Mouse (Mus musculus): ENCODE results near the gene Birc5. TPM values are rescaled to one million over a fixed set of nuclear protein-coding genes. Genes with fewer than 3 reads are reported as not detected.
A peak's percentile ranks its signal among the peaks of the same experiment; 100 is the strongest.

Birc5 gene
- polyA plus RNA-seq, 1 experiment = 69.8 TPM

GRCm38 (mm10) chr11:117870688-117871365 is 21.8 kb downstream of the Birc5 start:
- peaks cover 30% of the 10 kb centered on the region for H3K36me3 ChIP-seq (replicated peaks; ENCODE audit: low read length)
- TF ChIP-seq FLI1 (IDR thresholded peaks at IDR 0.05; ENCODE audit: low read length) = no peak
- no peak for TF ChIP-seq GATA1 (IDR thresholded peaks at IDR 0.05; ENCODE audit: borderline replicate concordance, low read length)
- peaks cover 48% of the 10 kb centered on the region for H3K4me1 ChIP-seq
- H3K9me3 ChIP-seq = no peaks in the 10 kb centered on the region
- H3K4me3 ChIP-seq (replicated peaks) = peak overlapping the region; percentile 31
- H3K27me3 ChIP-seq (replicated peaks) = peaks cover 36% of the 10 kb centered on the region

GRCm38 (mm10) chr11:117871376-117871775 is 22.3 kb downstream of the Birc5 start:
- H3K4me1 ChIP-seq = peaks cover 52% of the 10 kb centered on the region
- no peaks in the 10 kb centered on the region for H3K9me3 ChIP-seq
- H3K36me3 ChIP-seq (replicated peaks; ENCODE audit: low read length) = peaks cover 30% of the 10 kb centered on the region
- H3K27me3 ChIP-seq (replicated peaks) = peaks cover 30% of the 10 kb centered on the region
- no peak overlapping the region for H3K4me3 ChIP-seq (replicated peaks)
- TF ChIP-seq FLI1 (IDR thresholded peaks at IDR 0.05; ENCODE audit: low read length) = no peak
- no peak for TF ChIP-seq GATA1 (IDR thresholded peaks at IDR 0.05; ENCODE audit: borderline replicate concordance, low read length)

- no peaks in the 10 kb centered on the region for H3K9me3 ChIP-seq
- H3K36me3 ChIP-seq (replicated peaks; ENCODE audit: low read length) = peaks cover 29% of the 10 kb centered on the region
- peak overlapping the region; percentile 91 for H3K4me3 ChIP-seq (replicated peaks)
- peaks cover 27% of the 10 kb centered on the region for H3K27me3 ChIP-seq (replicated peaks)
- peaks cover 58% of the 10 kb centered on the region for H3K4me1 ChIP-seq
- no peak for TF ChIP-seq FLI1 (IDR thresholded peaks at IDR 0.05; ENCODE audit: low read length)
- no peak for TF ChIP-seq GATA1 (IDR thresholded peaks at IDR 0.05; ENCODE audit: borderline replicate concordance, low read length)
Observed at GRCm38 (mm10) chr11:117871911-117872584, 23.0 kb downstream of the Birc5 start.

- Histone ChIP-seq H3K4me3 (replicated peaks) (peak within 1 kb of the TSS; percentile 91), H3K4me1 (peaks cover 68% of the 10 kb centered on the region), H3K27me3 (replicated peaks) (peaks cover 20% of the 10 kb centered on the region)
Observed at GRCm38 (mm10) chr11:117872861-117873608, 24.0 kb downstream of the Birc5 start, which contains the start of gene Tha1. Gene Tha1 (minus strand): TSS chr11:117873481.

GRCm38 (mm10) chr11:117874419-117874818 is 25.4 kb downstream of the Birc5 start:
- H3K4me3 ChIP-seq (replicated peaks) = no peak overlapping the region
- H3K27me3 ChIP-seq (replicated peaks) = peaks cover 12% of the 10 kb centered on the region
- H3K9me3 ChIP-seq = no peaks in the 10 kb centered on the region
- peaks cover 82% of the 10 kb centered on the region for H3K4me1 ChIP-seq
- TF ChIP-seq GATA1 (IDR thresholded peaks at IDR 0.05; ENCODE audit: borderline replicate concordance, low read length) = no peak
- TF ChIP-seq FLI1 (IDR thresholded peaks at IDR 0.05; ENCODE audit: low read length) = no peak
- peaks cover 6% of the 10 kb centered on the region for H3K36me3 ChIP-seq (replicated peaks; ENCODE audit: low read length)

More at GRCm38 (mm10) chr11:117872861-117873608, 24.0 kb downstream of the Birc5 start, which contains the start of gene Tha1:
- no peak for TF ChIP-seq FLI1 (IDR thresholded peaks at IDR 0.05; ENCODE audit: low read length)
- no peak for TF ChIP-seq GATA1 (IDR thresholded peaks at IDR 0.05; ENCODE audit: borderline replicate concordance, low read length)
- Histone ChIP-seq H3K36me3 (replicated peaks; ENCODE audit: low read length) (peaks cover 20% of the 10 kb centered on the region), H3K9me3 (no peaks in the 10 kb centered on the region)

- Histone ChIP-seq H3K4me1 (peaks cover 86% of the 10 kb centered on the region), H3K27me3 (replicated peaks) (peaks cover 17% of the 10 kb centered on the region), H3K36me3 (replicated peaks; ENCODE audit: low read length) (no peaks in the 10 kb centered on the region), H3K9me3 (no peaks in the 10 kb centered on the region), H3K4me3 (replicated peaks) (no peak overlapping the region)
- TF ChIP-seq FLI1 (IDR thresholded peaks at IDR 0.05; ENCODE audit: low read length) (no peak), GATA1 (IDR thresholded peaks at IDR 0.05; ENCODE audit: borderline replicate concordance, low read length) (no peak)
Observed at GRCm38 (mm10) chr11:117875681-117876080, 26.6 kb downstream of the Birc5 start.

GRCm38 (mm10) chr11:117877917-117878745 is 29.1 kb downstream of the Birc5 start:
- Histone ChIP-seq H3K36me3 (replicated peaks; ENCODE audit: low read length) (no peaks in the 10 kb centered on the region), H3K4me3 (replicated peaks) (peak overlapping the region; percentile 86), H3K27me3 (replicated peaks) (peaks cover 25% of the 10 kb centered on the region), H3K4me1 (peaks cover 85% of the 10 kb centered on the region), H3K9me3 (no peaks in the 10 kb centered on the region)
- TF ChIP-seq GATA1 (IDR thresholded peaks at IDR 0.05; ENCODE audit: borderline replicate concordance, low read length) (no peak; the same call in 2 of the 3 replicates), FLI1 (IDR thresholded peaks at IDR 0.05; ENCODE audit: low read length) (no peak)

- Histone ChIP-seq H3K4me3 (replicated peaks) (peak overlapping the region; percentile 76), H3K4me1 (peaks cover 83% of the 10 kb centered on the region)
Observed at GRCm38 (mm10) chr11:117878892-117879291, 29.8 kb downstream of the Birc5 start.

GRCm38 (mm10) chr11:117879676-117880075 is 30.6 kb downstream of the Birc5 start:
- Histone ChIP-seq H3K9me3 (no peaks in the 10 kb centered on the region), H3K36me3 (replicated peaks; ENCODE audit: low read length) (no peaks in the 10 kb centered on the region), H3K4me1 (peaks cover 83% of the 10 kb centered on the region), H3K27me3 (replicated peaks) (peaks cover 36% of the 10 kb centered on the region), H3K4me3 (replicated peaks) (no peak overlapping the region)
- TF ChIP-seq FLI1 (IDR thresholded peaks at IDR 0.05; ENCODE audit: low read length) = no peak
- TF ChIP-seq GATA1 (IDR thresholded peaks at IDR 0.05; ENCODE audit: borderline replicate concordance, low read length) = no peak

More at GRCm38 (mm10) chr11:117878892-117879291, 29.8 kb downstream of the Birc5 start:
- Histone ChIP-seq H3K9me3 (no peaks in the 10 kb centered on the region), H3K36me3 (replicated peaks; ENCODE audit: low read length) (no peaks in the 10 kb centered on the region), H3K27me3 (replicated peaks) (peaks cover 28% of the 10 kb centered on the region)
- TF ChIP-seq FLI1 (IDR thresholded peaks at IDR 0.05; ENCODE audit: low read length) (no peak), GATA1 (IDR thresholded peaks at IDR 0.05; ENCODE audit: borderline replicate concordance, low read length) (no peak)

Data from megakaryocyte, embryonic 14.5 days (primary cell).